Mouse (Mus musculus) embryonic fibroblast, embryonic 13.5 days (primary cell): ENCODE data around the gene Uso1. TPM values are rescaled to one million over a fixed set of nuclear protein-coding genes. Genes with fewer than 3 reads are reported as not detected.
"Not testable (repeated sequence)": the region's sequence is repeated elsewhere in the genome, so short reads cannot be mapped to it uniquely, and the experiment has no call there.

Source experiments
- H3K27ac ChIP-seq: 2 replicates; pipeline ENCODE4 v1.5.1; 2012; ENCODE audit warnings: low read length, control low read depth, inconsistent platforms; ENCODE audit not compliant: insufficient read depth
- H3K4me1 ChIP-seq: 2 replicates; pipeline ENCODE4 v1.6.1; 2011; ENCODE audit warnings: low read length; ENCODE audit not compliant: control insufficient read depth, insufficient read depth
- H3K4me3 ChIP-seq: 2 replicates; pipeline ENCODE4 v1.5.1; 2011; ENCODE audit warnings: mild to moderate bottlenecking, control low read depth, low read length; ENCODE audit not compliant: insufficient read depth
- CTCF ChIP-seq: IDR thresholded peaks from 2 replicates; pipeline ENCODE4 v1.5.1; 2011; ENCODE audit warnings: mild to moderate bottlenecking, control low read depth, low read length, moderate library complexity, borderline replicate concordance; ENCODE audit not compliant: insufficient read depth
- POLR2A ChIP-seq: IDR thresholded peaks from 2 replicates; pipeline ENCODE4 v1.6.1; 2011; ENCODE audit warnings: low read depth, mild to moderate bottlenecking, control low read depth, low read length, moderate library complexity
- polyA plus RNA-seq: library from polyadenylated mRNA; stranded (reverse); fragments of >200 nt; gene quantifications from 2 replicates; pipeline ENCODE4 v1.2.4, GENCODE M21; 2011; ENCODE audit warnings: low read depth; ENCODE audit not compliant: missing spikeins, insufficient read length

Uso1 gene
- polyA plus RNA-seq, 1 experiment, result 101 TPM

DNA sequence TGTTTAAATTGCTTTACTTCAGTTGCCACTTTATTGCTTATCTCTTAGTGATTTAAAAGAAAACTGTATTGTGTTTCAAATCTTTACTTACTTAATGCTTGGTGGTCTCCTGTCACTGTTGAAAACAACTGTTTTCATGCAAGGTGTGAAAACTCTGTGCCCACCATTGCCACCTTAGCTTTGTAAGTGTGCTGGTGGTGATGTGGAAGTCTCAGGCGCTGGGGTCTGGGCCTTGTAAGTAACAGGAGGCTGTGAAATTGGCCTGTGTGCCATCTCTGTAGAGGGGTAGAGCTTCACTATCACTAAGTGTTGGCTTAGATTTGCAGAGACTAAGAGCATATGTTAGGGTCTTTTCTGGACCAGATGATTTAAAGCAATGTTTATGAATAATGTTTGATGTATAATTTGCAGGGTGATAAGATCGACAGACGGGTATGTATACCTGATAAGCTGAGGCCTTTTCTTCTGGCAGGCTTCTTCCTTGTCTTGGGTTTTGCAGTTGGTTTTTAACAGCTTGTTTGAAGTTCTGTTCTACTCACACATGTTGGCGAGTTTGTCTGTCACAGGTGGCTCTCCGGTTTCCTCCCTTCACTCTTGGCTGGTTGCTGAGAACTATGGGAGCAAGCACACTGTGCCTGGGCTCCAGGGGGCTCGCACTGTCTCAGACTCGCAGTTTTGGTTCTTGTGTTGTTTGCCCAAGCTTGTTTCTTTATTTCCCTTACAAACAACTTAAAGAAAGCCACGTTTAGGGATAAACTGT is 45.5 kb downstream of the Uso1 start:
- TF ChIP-seq POLR2A (no peak), CTCF (no peak)
- Histone ChIP-seq H3K4me3 (no peak overlapping the region), H3K4me1 (no peaks in the 10 kb centered on the region), H3K27ac (no peak overlapping the region)

DNA sequence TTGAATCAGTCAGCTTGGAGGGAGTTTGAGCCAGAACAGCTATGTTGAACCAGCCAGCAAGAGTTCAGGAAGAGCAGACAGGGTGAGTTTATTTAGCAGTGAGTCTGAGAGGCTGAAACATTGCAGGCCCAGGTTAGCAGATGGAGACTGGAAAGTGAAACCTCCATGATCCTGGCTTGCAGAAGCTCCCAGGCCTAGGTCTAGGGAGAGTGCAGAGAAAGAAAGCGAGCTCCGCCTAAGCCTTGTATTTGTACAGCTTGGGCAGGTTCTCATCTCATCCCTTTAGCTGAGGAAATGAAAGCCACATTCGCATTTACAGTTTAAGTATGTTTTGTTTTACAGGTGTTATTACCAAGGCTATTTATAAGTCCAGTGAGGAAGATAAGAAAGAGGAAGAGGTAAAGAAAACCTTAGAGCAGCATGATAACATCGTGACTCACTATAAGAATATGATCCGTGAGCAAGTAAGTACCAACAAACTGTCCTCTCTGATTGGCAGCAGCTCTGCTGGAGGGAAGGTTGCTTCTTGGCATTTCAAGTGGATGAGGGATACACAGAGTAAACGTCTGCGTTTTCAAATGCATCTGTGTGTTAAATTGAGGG is 51.2 kb downstream of the Uso1 start:
- TF ChIP-seq CTCF (no peak), POLR2A (no peak)
- Histone ChIP-seq H3K4me1 (no peaks in the 10 kb centered on the region), H3K27ac (no peak overlapping the region), H3K4me3 (no peak overlapping the region)

DNA sequence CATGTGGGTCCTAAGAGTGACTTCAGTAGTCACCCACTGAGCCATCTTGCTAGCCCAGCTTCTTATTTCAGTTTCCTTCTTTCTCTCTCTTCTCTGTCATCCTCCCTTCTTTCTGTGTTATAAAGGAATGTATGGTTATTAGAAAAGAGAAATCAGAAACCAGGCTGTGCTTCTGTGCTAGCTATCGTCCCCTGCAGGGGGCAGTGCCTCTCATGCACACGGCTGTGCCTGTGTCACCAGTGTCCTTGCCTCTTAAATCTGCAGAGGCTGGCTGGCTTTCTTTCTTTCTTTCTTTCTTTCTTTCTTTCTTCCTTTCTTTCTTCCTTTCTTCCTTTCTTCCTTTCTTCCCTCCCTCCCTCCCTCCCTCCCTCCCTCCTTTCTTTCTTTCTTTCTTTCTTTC is 58.0 kb downstream of the Uso1 start:
- H3K4me3 ChIP-seq, result not testable (repeated sequence)
- TF ChIP-seq CTCF, result peak; percentile 87; the same call in 1 of the 2 replicates

DNA sequence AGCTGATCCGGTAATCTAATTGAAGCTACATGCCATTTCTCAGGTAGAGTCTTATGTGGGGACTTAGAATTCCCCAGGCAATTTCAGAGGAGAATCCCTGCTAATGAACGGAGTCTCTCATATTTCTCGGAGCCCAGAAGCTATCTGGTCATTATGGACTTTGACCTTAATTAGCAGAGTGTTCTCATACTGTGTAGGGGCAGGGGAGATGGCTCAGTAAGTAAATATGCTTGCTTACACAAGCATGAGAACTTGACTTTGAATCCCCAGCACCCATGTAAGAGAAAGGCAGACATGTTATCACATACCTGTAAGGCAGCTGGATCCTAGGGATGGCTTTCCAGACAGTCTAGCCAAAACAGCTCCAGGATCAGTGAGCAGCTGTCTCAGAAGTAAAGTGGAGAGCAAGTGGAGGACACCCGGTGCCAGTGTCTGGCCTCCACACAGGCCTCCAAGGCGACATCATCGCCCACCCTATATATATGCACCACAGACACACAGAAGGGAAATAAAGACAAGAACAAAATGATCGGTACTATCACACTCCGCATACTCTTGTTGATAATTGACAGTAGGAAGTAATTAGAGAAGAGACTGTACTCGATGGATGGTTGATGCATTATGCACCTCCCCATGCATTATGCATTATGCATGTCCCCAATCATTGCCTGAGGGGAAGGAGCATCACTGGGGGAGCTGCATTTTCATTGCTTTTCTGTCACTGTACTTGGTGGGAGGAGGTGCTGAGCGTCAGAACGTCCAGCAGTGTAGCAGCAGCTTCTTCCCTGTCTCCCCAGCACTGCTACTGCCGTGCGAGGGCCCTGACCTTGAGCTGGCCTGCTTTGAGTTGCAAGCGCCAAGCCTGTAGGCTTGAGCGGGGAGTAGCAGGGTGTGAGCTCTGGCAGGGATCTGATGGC is 59.4 kb downstream of the Uso1 start:
- Histone ChIP-seq H3K4me3 (no peak overlapping the region), H3K27ac (no peak overlapping the region), H3K4me1 (no peaks in the 10 kb centered on the region)
- TF ChIP-seq POLR2A, result no peak
- no peak for TF ChIP-seq CTCF

More for the DNA sequence above, 58.0 kb downstream of the Uso1 start:
- H3K4me1 ChIP-seq, H3K27ac ChIP-seq: not testable (repeated sequence)

DNA sequence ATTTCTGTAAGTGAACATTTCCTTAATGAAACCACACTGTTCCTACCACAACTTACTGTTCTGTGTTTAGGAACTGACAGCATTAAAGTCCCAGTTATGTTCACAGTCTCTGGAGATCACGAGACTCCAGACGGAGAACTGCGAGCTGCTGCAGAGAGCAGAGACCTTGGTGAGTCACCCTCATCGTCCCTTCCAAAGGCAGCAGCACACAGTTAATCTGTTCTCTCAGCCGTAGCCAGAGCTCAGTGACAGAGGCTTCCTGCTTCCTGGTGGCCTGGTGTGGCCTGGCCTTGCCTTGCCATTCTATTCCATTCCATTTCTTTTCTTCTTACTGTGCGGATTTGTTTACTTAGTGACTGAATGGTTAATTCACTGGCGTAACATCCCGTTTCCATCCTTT is 60.5 kb downstream of the Uso1 start:
- no peak overlapping the region for H3K27ac ChIP-seq
- no peak for TF ChIP-seq CTCF
- TF ChIP-seq POLR2A, result no peak
- H3K4me3 ChIP-seq, result no peak overlapping the region
- no peaks in the 10 kb centered on the region for H3K4me1 ChIP-seq

DNA sequence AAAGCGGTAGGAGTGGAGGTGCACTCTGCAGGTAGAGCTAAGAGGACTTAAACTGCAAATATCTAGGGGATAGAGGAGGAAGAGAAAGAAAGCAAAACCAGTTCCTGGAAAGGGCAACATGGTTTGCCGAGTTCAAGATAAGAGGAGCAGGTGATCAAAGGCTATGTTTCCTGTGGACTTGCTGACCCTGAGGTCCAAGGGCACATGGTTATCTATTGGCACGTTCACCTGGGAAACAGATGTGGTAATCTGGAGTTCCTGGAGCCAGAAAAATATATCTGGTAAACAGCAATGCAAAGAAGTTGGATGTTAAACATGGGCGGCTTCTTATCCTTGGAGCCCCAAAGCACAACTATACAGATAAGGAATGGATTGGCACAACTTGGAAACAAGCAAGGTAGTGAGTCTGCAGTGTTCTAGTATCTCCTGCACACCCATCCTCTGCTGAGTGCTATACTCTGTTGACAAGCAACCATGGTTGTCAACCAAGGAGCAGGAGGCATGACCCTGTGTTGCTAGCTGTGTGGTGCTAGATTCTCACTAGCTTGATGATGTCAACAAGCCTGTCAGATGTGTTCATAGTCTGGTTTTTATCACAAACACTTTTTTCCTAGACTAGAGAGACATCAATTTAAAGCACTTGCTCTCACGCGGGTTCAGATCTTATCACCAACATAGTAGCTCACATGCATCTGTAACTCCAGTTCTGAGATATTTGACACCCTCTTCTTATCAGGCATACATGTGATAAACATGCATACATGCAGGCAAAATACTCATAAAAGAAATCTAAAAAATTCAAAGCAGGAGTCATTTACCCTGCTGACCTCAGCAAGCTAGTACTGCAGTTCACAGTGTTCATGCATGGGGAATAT is 66.7 kb downstream of the Uso1 start:
- H3K4me1 ChIP-seq, result peaks cover 8% of the 10 kb centered on the region
- no peak overlapping the region for H3K27ac ChIP-seq
- TF ChIP-seq POLR2A (no peak), CTCF (no peak)
- no peak overlapping the region for H3K4me3 ChIP-seq

DNA sequence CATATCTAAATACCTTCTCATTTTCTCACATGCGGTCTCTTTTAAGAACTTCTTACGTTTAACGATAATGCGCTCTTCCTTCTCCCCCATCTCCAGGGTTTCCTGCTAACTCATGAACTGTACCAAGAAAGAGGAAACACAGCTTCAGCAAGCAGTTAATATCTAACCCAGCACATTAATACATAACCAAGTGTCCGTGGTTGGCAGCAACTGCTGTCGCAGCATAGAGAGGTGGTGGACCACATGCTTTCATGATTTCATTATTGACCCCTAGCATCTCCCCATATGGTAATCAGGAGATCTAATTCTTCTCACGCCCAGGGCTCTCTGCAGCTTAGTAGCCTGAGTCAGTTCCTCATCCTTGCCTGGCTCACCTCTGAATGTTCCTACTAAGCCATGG is 67.4 kb downstream of the Uso1 start:
- Histone ChIP-seq H3K27ac (peak overlapping the region; percentile 55), H3K4me3 (no peak overlapping the region), H3K4me1 (peaks cover 8% of the 10 kb centered on the region)
- TF ChIP-seq POLR2A (no peak), CTCF (no peak)

DNA sequence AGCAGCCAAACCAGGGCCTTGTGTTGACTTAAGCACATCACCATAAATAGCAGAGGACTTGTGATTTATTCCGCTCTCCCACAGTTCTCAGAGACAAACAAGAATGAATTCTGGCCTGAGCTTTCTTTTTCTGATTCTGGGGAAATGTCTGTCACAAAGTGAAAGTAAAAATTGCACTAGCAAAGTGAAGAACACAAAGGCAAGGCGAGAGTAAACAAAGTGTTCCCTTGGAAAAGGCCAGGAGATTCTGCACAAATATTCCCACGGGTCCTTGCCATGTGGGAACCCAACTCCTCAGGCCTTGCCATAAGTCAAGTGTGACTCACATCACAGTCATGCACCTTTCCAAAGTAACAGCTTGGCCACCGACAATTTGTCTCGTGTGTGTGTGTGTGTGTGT is 68.0 kb downstream of the Uso1 start:
- TF ChIP-seq POLR2A (no peak), CTCF (no peak)
- H3K4me3 ChIP-seq, result no peak overlapping the region
- peak overlapping the region; percentile 55 for H3K27ac ChIP-seq

DNA sequence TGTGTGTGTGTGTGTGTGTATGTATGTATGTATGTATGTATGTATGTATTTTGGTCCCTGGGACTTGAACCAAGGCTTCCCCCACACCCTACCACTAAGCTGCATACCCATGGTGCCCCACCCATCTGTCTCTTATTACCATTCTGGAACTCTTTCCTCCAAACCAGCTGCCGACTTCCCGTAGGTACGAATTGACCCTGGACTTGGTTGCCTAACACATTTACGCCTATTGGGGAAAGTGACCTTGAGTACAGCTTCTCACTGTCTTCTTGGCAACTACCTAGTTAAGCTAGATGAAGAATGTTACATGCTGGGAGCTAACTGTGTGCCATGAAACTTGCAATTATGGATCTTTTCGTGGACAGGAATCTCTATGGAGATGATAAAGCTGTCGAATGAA is 68.4 kb downstream of the Uso1 start:
- TF ChIP-seq POLR2A, result no peak
- TF ChIP-seq CTCF, result no peak
- H3K27ac ChIP-seq, result no peak overlapping the region
- H3K4me1 ChIP-seq, result peaks cover 8% of the 10 kb centered on the region
- H3K4me3 ChIP-seq, result no peak overlapping the region

More for the DNA sequence above, 68.0 kb downstream of the Uso1 start:
- H3K4me1 ChIP-seq, result peaks cover 8% of the 10 kb centered on the region
